Mouse (Mus musculus): Measurements from ENCODE around the gene Vamp2. TPM values are rescaled to one million over a fixed set of nuclear protein-coding genes. Genes with fewer than 3 reads are reported as not detected.

The Vamp2 gene
- 230 and 263 TPM in 2 replicates for polyA plus RNA-seq (2012; rRNA removed)

GRCm38 (mm10) chr11:69088103-69088855, at the start of gene Vamp2:
Gene Vamp2, plus strand, starts transcription at chr11:69088490.

GRCm38 (mm10) chr11:69045531-69046394, 42.5 kb upstream of the Vamp2 start, which contains the start of gene Aurkb:
Gene Aurkb, plus strand, starts transcription at chr11:69045647.

GRCm38 (mm10) chr11:69059357-69059974, 28.8 kb upstream of the Vamp2 start, which contains the start of gene Borcs6:
Gene Borcs6, plus strand, starts transcription at chr11:69059717.

GRCm38 (mm10) chr11:69070590-69071222, 17.6 kb upstream of the Vamp2 start, which contains the start of gene Tmem107:
Gene Tmem107, plus strand, starts transcription at chr11:69070806.

GRCm38 (mm10) chr11:69094697-69095429, 6.6 kb downstream of the Vamp2 start, which contains the start of gene Per1:
Gene Per1, plus strand, starts transcription at chr11:69095217.

GRCm38 (mm10) chr11:69120221-69121000, 32.1 kb downstream of the Vamp2 start, which contains the start of gene Hes7:
Gene Hes7, plus strand, starts transcription at chr11:69120404.

GRCm38 (mm10) chr11:69122336-69122951, 34.2 kb downstream of the Vamp2 start, which contains the start of gene 9130213A22Rik:
Gene 9130213A22Rik, minus strand, starts transcription at chr11:69122589.

GRCm38 (mm10) chr11:69125852-69125918, 37.4 kb downstream of the Vamp2 start, which contains the start of gene Aloxe3:
Gene Aloxe3, plus strand, starts transcription at chr11:69125896.

Other genes with a start within 250 kb of the Vamp2 start
- gene Ndel1, start 216.6 kb upstream of the Vamp2 start, polyA plus RNA-seq (2012; rRNA removed): 64.1 and 65.1 TPM in 2 replicates
- gene Rnf222, start 199.9 kb upstream of the Vamp2 start, polyA plus RNA-seq (2012; rRNA removed): 0.05 and 0.09 TPM in 2 replicates
- gene Rpl26, start 186.9 kb upstream of the Vamp2 start, polyA plus RNA-seq (2012; rRNA removed): 2,655 and 2,766 TPM in 2 replicates
- 3.6 and 4.4 TPM in 2 replicates for gene Odf4, start 161.4 kb upstream of the Vamp2 start, polyA plus RNA-seq (2012; rRNA removed)
- gene Arhgef15, start 131.0 kb upstream of the Vamp2 start, polyA plus RNA-seq (2012; rRNA removed): 25.8 and 37.0 TPM in 2 replicates
- gene Slc25a35, start 120.4 kb upstream of the Vamp2 start, polyA plus RNA-seq (2012; rRNA removed): 2.8 and 4.0 TPM in 2 replicates
- gene Rangrf, start 113.3 kb upstream of the Vamp2 start, polyA plus RNA-seq (2012; rRNA removed): 28.5 and 29.6 TPM in 2 replicates
- 22.2 and 22.3 TPM in 2 replicates for gene Pfas, start 80.0 kb upstream of the Vamp2 start, polyA plus RNA-seq (2012; rRNA removed)
- 113 and 118 TPM in 2 replicates for gene Ctc1, start 72.6 kb upstream of the Vamp2 start, polyA plus RNA-seq (2012; rRNA removed)
- 64.2 and 75.8 TPM in 2 replicates for gene Aurkb, start 42.8 kb upstream of the Vamp2 start, polyA plus RNA-seq (2012; rRNA removed)
- 18.7 and 19.3 TPM in 2 replicates for gene Borcs6, start 28.8 kb upstream of the Vamp2 start, polyA plus RNA-seq (2012; rRNA removed)
- gene Tmem107, start 17.7 kb upstream of the Vamp2 start, polyA plus RNA-seq (2012; rRNA removed): 28.7 and 30.3 TPM in 2 replicates
- gene Per1, start 6.7 kb downstream of the Vamp2 start, polyA plus RNA-seq (2012; rRNA removed): 11.7 and 14.5 TPM in 2 replicates
- 0.32 and 0.58 TPM in 2 replicates for gene Hes7, start 31.9 kb downstream of the Vamp2 start, polyA plus RNA-seq (2012; rRNA removed)
- 0.36 and 0.44 TPM in 2 replicates for gene 9130213A22Rik, start 34.1 kb downstream of the Vamp2 start, polyA plus RNA-seq (2012; rRNA removed)
- 2.3 and 2.7 TPM in 2 replicates for gene Aloxe3, start 37.4 kb downstream of the Vamp2 start, polyA plus RNA-seq (2012; rRNA removed)
- gene Alox12b, start 68.5 kb downstream of the Vamp2 start, polyA plus RNA-seq (2012; rRNA removed): 0.11 and 0.23 TPM in 2 replicates
- 0.02 and 0.25 TPM in 2 replicates for gene Alox8, start 109.4 kb downstream of the Vamp2 start, polyA plus RNA-seq (2012; rRNA removed)
- gene Gucy2e, start 148.5 kb downstream of the Vamp2 start, polyA plus RNA-seq (2012; rRNA removed): 0.18 and 0.24 TPM in 2 replicates
- 51.8 and 63.1 TPM in 2 replicates for gene Cntrob, start 235.3 kb downstream of the Vamp2 start, polyA plus RNA-seq (2012; rRNA removed)
- 148 and 155 TPM in 2 replicates for gene Trappc1, start 235.5 kb downstream of the Vamp2 start, polyA plus RNA-seq (2012; rRNA removed)
- gene Kcnab3, start 237.8 kb downstream of the Vamp2 start, polyA plus RNA-seq (2012; rRNA removed): 8.7 and 9.2 TPM in 2 replicates

Measured in central nervous system, embryonic 14 days (tissue).